Comparison of ENCODE assay signal across 20 mouse cellular contexts in the genomic region with DNA sequence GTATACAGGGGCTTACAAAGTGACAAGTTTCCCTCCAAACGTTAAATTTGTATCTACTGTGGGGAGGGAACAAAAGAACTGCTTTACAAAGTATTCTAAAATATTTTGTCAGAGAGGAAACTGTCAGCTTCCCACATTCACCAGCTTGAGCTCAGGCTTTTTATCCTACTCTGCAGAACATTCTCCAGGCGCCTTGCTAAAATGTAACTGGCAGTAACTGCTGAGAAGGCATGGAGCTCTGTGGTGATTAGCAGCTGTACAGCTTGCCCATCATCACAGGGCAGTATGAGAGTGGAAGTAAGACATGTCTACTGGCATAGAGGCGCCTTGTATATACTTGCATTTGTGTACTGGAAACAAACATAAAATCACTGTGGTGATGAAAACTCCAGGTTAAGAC.
A peak's percentile ranks its signal among the peaks of the same experiment; 100 is the strongest.
DNase-seq lines count a peak whose midpoint lies in the region; ATAC-seq and TF ChIP-seq lines count a peak whose summit lies in the region.
"Had no signal": no experiment of that assay in that cellular context is flagged by ENCODE, and none has a peak within 500 bp of the region (broad histone marks: within the 10 kb centered on the region; RNA-seq: fewer than 3 reads in every experiment).

No protein-coding gene starts in this region.

- peak; percentile 45 to 52 for DNase-seq in left cerebral cortex, postnatal 14 days (ENCODE audit: low spot score in 2 of 2)
- no peak for DNase-seq in left cerebral cortex, postnatal 36 days (ENCODE audit: low spot score in 2 of 2)
- DNase-seq in stomach, postnatal 0 days (ENCODE audit: low spot score), result no peak
- no peak for DNase-seq in cerebellum, adult 8-10 months
- DNase-seq: adrenal gland, postnatal 14 days; cerebellum, adult 9-11 months; heart, postnatal 4 days; layer of hippocampus, postnatal 36 days; right cerebral cortex, postnatal 4 days; thymus, postnatal 36 days had no signal

- peaks cover 45% of the 10 kb centered on the region for H3K4me1 ChIP-seq in heart, embryonic 13.5 days
- peaks cover 19% of the 10 kb centered on the region for H3K4me1 ChIP-seq in heart, embryonic 11.5 days (ENCODE audit: control insufficient read depth, insufficient read depth, low read length)
- H3K4me1 ChIP-seq in stomach, embryonic 14.5 days (ENCODE audit: control insufficient read depth, insufficient read depth, low read length), result peaks cover 25% of the 10 kb centered on the region
- H3K4me1 ChIP-seq in stomach, postnatal 0 days (replicated peaks; ENCODE audit: control insufficient read depth, insufficient read depth), result no peaks in the 10 kb centered on the region; the same call in 1 of the 2 replicates

- ATAC-seq in heart, embryonic 13.5 days (ENCODE audit: extremely low read depth, insufficient number of reproducible peaks, low FRiP score, low TSS enrichment), result no peak
- no peak for ATAC-seq in heart, embryonic 11.5 days (replicated peaks; ENCODE audit: insufficient number of reproducible peaks, low FRiP score, low TSS enrichment)
- no peak for ATAC-seq in stomach, embryonic 14.5 days (ENCODE audit: insufficient number of reproducible peaks, insufficient read depth, low FRiP score, low read depth)
- ATAC-seq in stomach, postnatal 0 days (ENCODE audit: low FRiP score, low TSS enrichment), result no peak
- ATAC-seq: CD4-positive, CD25-positive, alpha-beta regulatory T cell, adult 4 months had no signal

- no peak overlapping the region for H3K4me2 ChIP-seq in heart, embryonic 13.5 days
- H3K4me2 ChIP-seq in heart, embryonic 11.5 days, result no peak overlapping the region
- H3K4me2 ChIP-seq in stomach, embryonic 14.5 days (replicated peaks; ENCODE audit: low read depth, low read length), result no peak overlapping the region
- H3K4me2 ChIP-seq in stomach, postnatal 0 days (replicated peaks; ENCODE audit: low read depth), result no peak overlapping the region
- H3K4me2 ChIP-seq: embryonic facial prominence, embryonic 12.5 days; neural tube, embryonic 13.5 days had no signal

- no peak overlapping the region for H3K4me3 ChIP-seq in heart, embryonic 13.5 days
- no peak overlapping the region for H3K4me3 ChIP-seq in heart, embryonic 11.5 days (ENCODE audit: low read depth, low read length)
- H3K4me3 ChIP-seq in stomach, embryonic 14.5 days (ENCODE audit: low read depth, low read length), result no peak overlapping the region
- no peak overlapping the region for H3K4me3 ChIP-seq in stomach, postnatal 0 days (ENCODE audit: low read depth, low read length)
- H3K4me3 ChIP-seq: embryonic facial prominence, embryonic 12.5 days; limb, embryonic 10.5 days; neural tube, embryonic 13.5 days had no signal

- intact Hi-C loops in left cerebral cortex, postnatal 14 days (cut with DNase I), result loop anchor here (5.0 kb wide), 1 partner anchor 144 kb away; no protein-coding TSS in a partner anchor
- intact Hi-C loops in left cerebral cortex, postnatal 36 days (cut with DNase I), result loop anchor here (5.0 kb wide), 1 partner anchor 144 kb away; no protein-coding TSS in a partner anchor

- no peaks in the 10 kb centered on the region for H3K27me3 ChIP-seq in heart, embryonic 13.5 days (replicated peaks)
- H3K27me3 ChIP-seq in heart, embryonic 11.5 days (ENCODE audit: control insufficient read depth, insufficient read depth, low read length), result no peaks in the 10 kb centered on the region
- no peaks in the 10 kb centered on the region for H3K27me3 ChIP-seq in stomach, embryonic 14.5 days (ENCODE audit: control insufficient read depth, insufficient read depth, low read length)
- no peaks in the 10 kb centered on the region for H3K27me3 ChIP-seq in stomach, postnatal 0 days (ENCODE audit: control insufficient read depth, insufficient read depth, low read length)
- H3K27me3 ChIP-seq: embryonic facial prominence, embryonic 12.5 days; neural tube, embryonic 13.5 days had no signal

- no peak for TF ChIP-seq EP300 in stomach, postnatal 0 days (optimal IDR thresholded peaks at IDR 0.05)

- peak overlapping the region; percentile 10; the same call in 1 of the 2 replicates for H3K27ac ChIP-seq in heart, embryonic 13.5 days (replicated peaks)
- H3K27ac ChIP-seq in heart, embryonic 11.5 days (ENCODE audit: low read depth, low read length), result no peak overlapping the region
- peak overlapping the region; percentile 75 for H3K27ac ChIP-seq in stomach, embryonic 14.5 days (ENCODE audit: low read length)
- no peak overlapping the region for H3K27ac ChIP-seq in stomach, postnatal 0 days (replicated peaks)
- H3K27ac ChIP-seq: embryonic facial prominence, embryonic 12.5 days; hindbrain, postnatal 0 days; limb, embryonic 10.5 days; liver, embryonic 14.5 days; neural tube, embryonic 13.5 days had no signal

- no peak for TF ChIP-seq CTCF in stomach, postnatal 0 days (IDR thresholded peaks at IDR 0.05; ENCODE audit: low read depth)

- no peak overlapping the region for H3K9ac ChIP-seq in heart, embryonic 13.5 days
- no peak overlapping the region for H3K9ac ChIP-seq in heart, embryonic 11.5 days (ENCODE audit: low read depth, low read length)
- H3K9ac ChIP-seq in stomach, embryonic 14.5 days (replicated peaks; ENCODE audit: low read depth, low read length), result no peak overlapping the region
- no peak overlapping the region for H3K9ac ChIP-seq in stomach, postnatal 0 days (ENCODE audit: low read length)
- H3K9ac ChIP-seq: embryonic facial prominence, embryonic 12.5 days; liver, embryonic 14.5 days; neural tube, embryonic 13.5 days had no signal

- H3K9me3 ChIP-seq in heart, embryonic 13.5 days, result no peaks in the 10 kb centered on the region
- no peaks in the 10 kb centered on the region for H3K9me3 ChIP-seq in heart, embryonic 11.5 days (replicated peaks; ENCODE audit: control insufficient read depth, low read length)
- H3K9me3 ChIP-seq in stomach, embryonic 14.5 days (ENCODE audit: control insufficient read depth, low read depth, low read length), result no peaks in the 10 kb centered on the region
- no peaks in the 10 kb centered on the region for H3K9me3 ChIP-seq in stomach, postnatal 0 days (ENCODE audit: control insufficient read depth, low read length)
- H3K9me3 ChIP-seq: embryonic facial prominence, embryonic 12.5 days; limb, embryonic 10.5 days; megakaryocyte, embryonic 14.5 days; neural tube, embryonic 13.5 days had no signal

- 17% methylated on average over 3 of the region's 3 CpGs for WGBS in heart, embryonic 13.5 days
- WGBS in heart, embryonic 11.5 days (ENCODE audit: insufficient replicate concordance), result 31% methylated on average over 3 of the region's 3 CpGs
- WGBS in stomach, embryonic 14.5 days, result 33% methylated on average over 3 of the region's 3 CpGs
- 33% methylated on average over 3 of the region's 3 CpGs for WGBS in stomach, postnatal 0 days

- peaks cover 3% of the 10 kb centered on the region; the same call in 1 of the 2 replicates for H3K36me3 ChIP-seq in heart, embryonic 13.5 days
- H3K36me3 ChIP-seq in heart, embryonic 11.5 days (ENCODE audit: control insufficient read depth, insufficient read depth, low read length), result no peaks in the 10 kb centered on the region
- peaks cover 4% of the 10 kb centered on the region; the same call in 1 of the 2 replicates for H3K36me3 ChIP-seq in stomach, embryonic 14.5 days (ENCODE audit: control insufficient read depth, insufficient read depth, low read length)
- peaks cover 14% of the 10 kb centered on the region; the same call in 1 of the 2 replicates for H3K36me3 ChIP-seq in stomach, postnatal 0 days (ENCODE audit: control insufficient read depth, insufficient read depth, low read length)
- H3K36me3 ChIP-seq: embryonic facial prominence, embryonic 12.5 days; limb, embryonic 10.5 days; neural tube, embryonic 13.5 days had no signal

Comparison
In these comparisons a context has a peak if more than half of its experiments do, and no peak if none do; other contexts are left out.
1. H3K27ac ChIP-seq: peak in heart, embryonic 13.5 days (single experiment) and stomach, embryonic 14.5 days (single experiment); none in heart, embryonic 11.5 days (single experiment) and stomach, postnatal 0 days (single experiment).
2. DNase-seq: peak in left cerebral cortex, postnatal 14 days (2 of 2); none in left cerebral cortex, postnatal 36 days (0 of 2), stomach, postnatal 0 days (single experiment) and cerebellum, adult 8-10 months (single experiment).